Mouse (Mus musculus): ENCODE results near the gene Gm17490. TPM values are rescaled to one million over a fixed set of nuclear protein-coding genes. Genes with fewer than 3 reads are reported as not detected.

The Gm17490 gene
- polyA plus RNA-seq, 1 experiment from 2014 or later = not detected

- Histone ChIP-seq H3K9ac (ENCODE audit: low read depth, low read length) (no peak overlapping the region), H3K27me3 (replicated peaks; ENCODE audit: control insufficient read depth, insufficient read depth, low read length) (no peaks in the 10 kb centered on the region), H3K4me1 (ENCODE audit: control insufficient read depth, insufficient read depth, low read length) (no peaks in the 10 kb centered on the region), H3K9me3 (ENCODE audit: control insufficient read depth, low read length) (no peaks in the 10 kb centered on the region), H3K36me3 (ENCODE audit: control insufficient read depth, insufficient read depth, low read length) (no peaks in the 10 kb centered on the region), H3K4me2 (ENCODE audit: low read depth, low read length) (no peak overlapping the region), H3K4me3 (ENCODE audit: low read length) (no peak overlapping the region), H3K27ac (ENCODE audit: low read length) (no peak overlapping the region)
- 58% methylated on average over 9 of the region's 9 CpGs for WGBS
- ATAC-seq = no peak
Measured at GRCm38 (mm10) chr2:11654990-11655931, 29.2 kb upstream of the Gm17490 start.

GRCm38 (mm10) chr2:11653780-11654179 is 27.7 kb upstream of the Gm17490 start:
- Histone ChIP-seq H3K9me3 (ENCODE audit: control insufficient read depth, low read length) (no peaks in the 10 kb centered on the region), H3K27me3 (replicated peaks; ENCODE audit: control insufficient read depth, insufficient read depth, low read length) (no peaks in the 10 kb centered on the region), H3K27ac (ENCODE audit: low read length) (no peak overlapping the region), H3K9ac (ENCODE audit: low read depth, low read length) (no peak overlapping the region), H3K4me2 (ENCODE audit: low read depth, low read length) (no peak overlapping the region), H3K4me3 (ENCODE audit: low read length) (no peak overlapping the region), H3K4me1 (ENCODE audit: control insufficient read depth, insufficient read depth, low read length) (no peaks in the 10 kb centered on the region), H3K36me3 (ENCODE audit: control insufficient read depth, insufficient read depth, low read length) (no peaks in the 10 kb centered on the region)
- WGBS = 73% methylated on average over 5 of the region's 5 CpGs
- no peak for ATAC-seq

- no peak for ATAC-seq
- no peak overlapping the region for H3K4me2 ChIP-seq (ENCODE audit: low read depth, low read length)
- no peaks in the 10 kb centered on the region for H3K9me3 ChIP-seq (ENCODE audit: control insufficient read depth, low read length)
- no peaks in the 10 kb centered on the region for H3K4me1 ChIP-seq (ENCODE audit: control insufficient read depth, insufficient read depth, low read length)
- H3K9ac ChIP-seq (ENCODE audit: low read depth, low read length) = no peak overlapping the region
- no peak overlapping the region for H3K4me3 ChIP-seq (ENCODE audit: low read length)
- WGBS = 50% methylated on average over 6 of the region's 6 CpGs
- H3K27ac ChIP-seq (ENCODE audit: low read length) = no peak overlapping the region
- H3K27me3 ChIP-seq (replicated peaks; ENCODE audit: control insufficient read depth, insufficient read depth, low read length) = no peaks in the 10 kb centered on the region
- H3K36me3 ChIP-seq (ENCODE audit: control insufficient read depth, insufficient read depth, low read length) = no peaks in the 10 kb centered on the region
Measured at GRCm38 (mm10) chr2:11653330-11653729, 27.3 kb upstream of the Gm17490 start.

GRCm38 (mm10) chr2:11652780-11653179 is 26.7 kb upstream of the Gm17490 start:
- no peak overlapping the region for H3K27ac ChIP-seq (ENCODE audit: low read length)
- H3K36me3 ChIP-seq (ENCODE audit: control insufficient read depth, insufficient read depth, low read length) = no peaks in the 10 kb centered on the region
- H3K4me1 ChIP-seq (ENCODE audit: control insufficient read depth, insufficient read depth, low read length) = no peaks in the 10 kb centered on the region
- no peak overlapping the region for H3K9ac ChIP-seq (ENCODE audit: low read depth, low read length)
- H3K4me3 ChIP-seq (ENCODE audit: low read length) = no peak overlapping the region
- no peak overlapping the region for H3K4me2 ChIP-seq (ENCODE audit: low read depth, low read length)
- no peaks in the 10 kb centered on the region for H3K9me3 ChIP-seq (ENCODE audit: control insufficient read depth, low read length)
- ATAC-seq = no peak
- no peaks in the 10 kb centered on the region for H3K27me3 ChIP-seq (replicated peaks; ENCODE audit: control insufficient read depth, insufficient read depth, low read length)
- WGBS = 67% methylated on average over 2 of the region's 2 CpGs

GRCm38 (mm10) chr2:11652196-11652595 is 26.1 kb upstream of the Gm17490 start:
- no peak overlapping the region for H3K9ac ChIP-seq (ENCODE audit: low read depth, low read length)
- 92% methylated on average over 3 of the region's 3 CpGs for WGBS
- H3K27ac ChIP-seq (ENCODE audit: low read length) = no peak overlapping the region
- H3K4me3 ChIP-seq (ENCODE audit: low read length) = no peak overlapping the region
- ATAC-seq = no peak
- no peak overlapping the region for H3K4me2 ChIP-seq (ENCODE audit: low read depth, low read length)
- H3K27me3 ChIP-seq (replicated peaks; ENCODE audit: control insufficient read depth, insufficient read depth, low read length) = no peaks in the 10 kb centered on the region
- H3K4me1 ChIP-seq (ENCODE audit: control insufficient read depth, insufficient read depth, low read length) = no peaks in the 10 kb centered on the region
- H3K36me3 ChIP-seq (ENCODE audit: control insufficient read depth, insufficient read depth, low read length) = no peaks in the 10 kb centered on the region
- H3K9me3 ChIP-seq (ENCODE audit: control insufficient read depth, low read length) = no peaks in the 10 kb centered on the region

- peak; percentile 87 for ATAC-seq
- Histone ChIP-seq H3K4me2 (ENCODE audit: low read depth, low read length) (no peak overlapping the region), H3K9ac (ENCODE audit: low read depth, low read length) (no peak overlapping the region), H3K36me3 (ENCODE audit: control insufficient read depth, insufficient read depth, low read length) (no peaks in the 10 kb centered on the region), H3K9me3 (ENCODE audit: control insufficient read depth, low read length) (no peaks in the 10 kb centered on the region), H3K27ac (ENCODE audit: low read length) (no peak overlapping the region), H3K4me1 (ENCODE audit: control insufficient read depth, insufficient read depth, low read length) (no peaks in the 10 kb centered on the region), H3K27me3 (replicated peaks; ENCODE audit: control insufficient read depth, insufficient read depth, low read length) (no peaks in the 10 kb centered on the region), H3K4me3 (ENCODE audit: low read length) (no peak overlapping the region)
- 40% methylated on average over 3 of the region's 3 CpGs for WGBS
Measured at GRCm38 (mm10) chr2:11651476-11651875, 25.4 kb upstream of the Gm17490 start.

GRCm38 (mm10) chr2:11645297-11645696 is 19.2 kb upstream of the Gm17490 start:
- no peaks in the 10 kb centered on the region for H3K36me3 ChIP-seq (ENCODE audit: control insufficient read depth, insufficient read depth, low read length)
- no peaks in the 10 kb centered on the region for H3K27me3 ChIP-seq (replicated peaks; ENCODE audit: control insufficient read depth, insufficient read depth, low read length)
- no peak overlapping the region for H3K4me2 ChIP-seq (ENCODE audit: low read depth, low read length)
- WGBS = 91% methylated on average over 2 of the region's 2 CpGs
- no peak overlapping the region for H3K9ac ChIP-seq (ENCODE audit: low read depth, low read length)
- no peak overlapping the region for H3K4me3 ChIP-seq (ENCODE audit: low read length)
- H3K4me1 ChIP-seq (ENCODE audit: control insufficient read depth, insufficient read depth, low read length) = no peaks in the 10 kb centered on the region
- ATAC-seq = no peak
- no peak overlapping the region for H3K27ac ChIP-seq (ENCODE audit: low read length)
- no peaks in the 10 kb centered on the region for H3K9me3 ChIP-seq (ENCODE audit: control insufficient read depth, low read length)

- Histone ChIP-seq H3K27ac (ENCODE audit: low read length) (no peak overlapping the region), H3K4me3 (ENCODE audit: low read length) (no peak overlapping the region), H3K4me1 (ENCODE audit: control insufficient read depth, insufficient read depth, low read length) (no peaks in the 10 kb centered on the region), H3K27me3 (replicated peaks; ENCODE audit: control insufficient read depth, insufficient read depth, low read length) (no peaks in the 10 kb centered on the region), H3K9me3 (ENCODE audit: control insufficient read depth, low read length) (no peaks in the 10 kb centered on the region), H3K9ac (ENCODE audit: low read depth, low read length) (no peak overlapping the region), H3K4me2 (ENCODE audit: low read depth, low read length) (no peak overlapping the region), H3K36me3 (ENCODE audit: control insufficient read depth, insufficient read depth, low read length) (no peaks in the 10 kb centered on the region)
- WGBS = 97% methylated on average over 1 of the region's 1 CpGs
- no peak for ATAC-seq
Measured at GRCm38 (mm10) chr2:11644057-11644456, 18.0 kb upstream of the Gm17490 start.

- ATAC-seq = no peak
Measured at GRCm38 (mm10) chr2:11642451-11642941, 16.4 kb upstream of the Gm17490 start, which contains the start of gene Il2ra. Gene Il2ra, plus strand, starts transcription at chr2:11642807.

More at GRCm38 (mm10) chr2:11642451-11642941, 16.4 kb upstream of the Gm17490 start, which contains the start of gene Il2ra:
- Histone ChIP-seq H3K27ac (ENCODE audit: low read length) (no peak within 1 kb of the TSS), H3K36me3 (ENCODE audit: control insufficient read depth, insufficient read depth, low read length) (no peaks in the 10 kb centered on the region), H3K4me2 (ENCODE audit: low read depth, low read length) (no peak within 1 kb of the TSS), H3K4me1 (ENCODE audit: control insufficient read depth, insufficient read depth, low read length) (no peaks in the 10 kb centered on the region), H3K27me3 (replicated peaks; ENCODE audit: control insufficient read depth, insufficient read depth, low read length) (no peaks in the 10 kb centered on the region), H3K9me3 (ENCODE audit: control insufficient read depth, low read length) (no peaks in the 10 kb centered on the region), H3K9ac (ENCODE audit: low read depth, low read length) (no peak within 1 kb of the TSS), H3K4me3 (ENCODE audit: low read length) (no peak within 1 kb of the TSS)
- 89% methylated on average over 3 of the region's 3 CpGs for WGBS

Measured in intestine, embryonic 16.5 days (tissue).